Mouse (Mus musculus) left cerebral cortex, postnatal 25 days (tissue): ENCODE results near the gene Slc51b. TPM values are rescaled to one million over a fixed set of nuclear protein-coding genes. Genes with fewer than 3 reads are reported as not detected.
A peak's percentile ranks its signal among the peaks of the same experiment; 100 is the strongest.

Experiments used
- DNase-seq, 2 experiments: peaks; one replicate each; pipeline ENCODE4 v3.0.0; 2022; ENCODE audit warnings: low spot score in 2 of 2, mixed read lengths in 1 of 2
- intact Hi-C: fragments of 180-260 bp; cut with DNase I; formaldehyde crosslinking; loops from one replicate; pipeline ENCODE4 v1.15.1; 2025
- total RNA-seq, 2 experiments: library from RNA; stranded (reverse); gene quantifications; 2 replicates each; pipeline ENCODE4 v1.2.3; 2021

Slc51b gene
- total RNA-seq, 2 experiments from 2014 or later: not detected

GRCm38 (mm10) chr9:65381017-65381590 lies 41.7 kb downstream of the Slc51b start:
- intact Hi-C loops: no loop called here

DNA sequence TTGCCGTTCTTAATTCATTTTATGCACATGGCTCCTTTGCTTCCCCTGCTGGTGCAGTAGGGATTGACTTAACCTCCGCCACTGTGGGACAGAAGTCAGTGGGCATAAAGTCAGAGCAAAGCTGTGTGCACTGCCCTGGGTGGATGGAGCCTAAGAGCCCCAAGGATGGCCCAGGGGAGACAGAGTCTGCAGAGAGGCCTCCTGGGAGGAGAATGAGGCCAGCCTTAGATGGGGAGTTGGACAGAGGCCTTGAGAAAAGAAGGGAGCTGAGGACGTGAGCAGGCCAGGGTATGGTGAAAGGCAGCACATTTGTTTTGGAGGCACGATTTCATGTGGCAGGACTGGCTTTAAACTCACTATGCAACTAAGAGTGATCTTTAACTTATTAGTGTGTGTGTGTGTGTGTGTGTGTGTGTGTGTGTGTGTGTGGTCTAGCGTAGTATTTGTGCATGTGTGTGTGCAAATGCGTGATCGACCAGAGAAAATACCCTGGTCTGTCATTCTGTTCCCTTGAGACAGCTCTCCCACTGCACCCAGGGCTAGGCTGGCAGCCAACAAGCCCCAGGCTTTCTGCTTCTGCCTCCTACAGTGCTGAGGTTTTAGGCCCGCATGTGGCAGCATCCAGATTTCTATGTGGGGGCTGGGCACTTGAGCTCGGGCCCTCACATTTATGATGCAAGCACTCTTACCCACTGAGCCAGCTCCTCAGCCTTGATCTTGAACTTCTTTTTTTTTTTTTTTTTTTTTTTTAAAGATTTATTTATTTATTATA lies 47.4 kb downstream of the Slc51b start:
- peak; percentile 57 to 89 for DNase-seq
- intact Hi-C loops: no loop called here

More at GRCm38 (mm10) chr9:65381017-65381590, 41.7 kb downstream of the Slc51b start:
- no peak for DNase-seq

GRCm38 (mm10) chr9:65374468-65375162 lies 48.1 kb downstream of the Slc51b start:
- intact Hi-C loops: no loop called here
- DNase-seq: no peak

DNA sequence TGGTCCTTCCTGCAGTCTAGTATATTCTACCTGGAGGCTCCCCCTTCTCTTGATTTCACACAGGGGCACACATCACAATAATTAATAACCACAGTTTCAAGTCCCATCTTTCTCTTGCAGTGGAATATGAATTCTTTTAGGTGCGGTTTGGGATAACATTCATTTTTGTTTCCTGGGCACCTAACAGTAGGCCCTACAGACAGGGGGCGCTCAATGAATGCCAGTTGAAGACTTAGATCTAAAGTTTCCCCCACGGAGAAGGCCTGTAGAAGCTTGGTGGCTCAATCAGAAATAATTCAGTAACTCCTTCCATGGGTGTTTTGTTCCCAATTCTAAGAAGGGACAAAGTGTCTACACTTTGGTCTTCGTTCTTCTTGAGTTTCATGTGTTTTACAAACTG lies 50.3 kb downstream of the Slc51b start:
- intact Hi-C loops: loop anchor here (1.0 kb wide), 1 partner anchor 60 kb away; no protein-coding TSS in a partner anchor
- peak; percentile 18 to 31 for DNase-seq

DNA sequence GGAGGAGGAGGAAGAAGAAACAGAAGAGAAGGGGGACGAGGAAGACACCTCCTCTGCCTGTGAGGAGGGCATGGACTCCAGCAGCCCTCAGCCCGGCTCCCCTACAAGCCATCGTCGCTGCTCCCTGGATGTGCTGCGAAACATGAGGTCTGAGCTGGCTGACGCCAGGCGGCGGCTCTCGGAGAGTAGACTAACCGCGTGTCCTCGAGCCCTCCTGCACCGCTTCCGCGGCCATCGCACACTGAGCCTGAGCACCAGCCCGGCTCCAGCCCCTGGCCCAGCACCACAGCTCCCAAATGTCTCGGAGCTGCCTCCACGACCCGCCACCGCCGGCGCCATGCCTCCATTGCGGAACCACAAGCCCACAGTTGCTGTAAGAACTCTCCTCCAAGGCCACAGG lies 51.0 kb downstream of the Slc51b start:
- intact Hi-C loops: loop anchor here (1.0 kb wide), 1 partner anchor 61 kb away; no protein-coding TSS in a partner anchor

DNA sequence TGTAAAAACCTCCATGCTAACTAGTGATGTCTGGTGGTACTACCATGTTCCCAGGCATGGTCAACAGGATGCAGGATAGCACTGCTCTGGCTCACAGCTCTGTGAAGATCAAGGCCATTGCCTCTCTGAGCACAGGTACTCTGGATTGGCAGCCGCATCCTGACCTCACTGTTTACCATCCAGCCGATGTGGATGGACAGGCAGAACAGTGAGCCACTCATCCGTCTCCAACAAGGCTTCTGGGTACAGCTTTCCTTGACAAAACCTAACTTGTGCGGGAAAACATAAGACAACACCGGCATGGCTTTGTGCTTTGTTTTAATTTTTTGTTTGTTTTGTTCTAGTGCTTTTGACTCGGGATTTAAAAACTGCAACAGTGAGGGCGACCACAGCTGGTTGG lies 57.0 kb downstream of the Slc51b start:
- no peak for DNase-seq
- intact Hi-C loops: no loop called here

More for the DNA sequence above, 51.0 kb downstream of the Slc51b start:
- no peak for DNase-seq

GRCm38 (mm10) chr9:65363684-65364083 lies 59.1 kb downstream of the Slc51b start:
- no peak for DNase-seq
- intact Hi-C loops: no loop called here

Other genes starting within 250 kb of the Slc51b start
- 1 to 10 TPM; 3.3 to 3.6 TPM for gene Parp16, start 227.6 kb downstream of the Slc51b start, total RNA-seq
- gene Cilp, start 157.8 kb downstream of the Slc51b start, total RNA-seq: under 1 TPM; 0.07 to 0.09 TPM
- 10 to 100 TPM; 28.9 to 29.6 TPM for gene Clpx, start 128.7 kb downstream of the Slc51b start, total RNA-seq
- 10 to 100 TPM; 28.0 to 29.1 TPM for gene Pdcd7, start 76.9 kb downstream of the Slc51b start, total RNA-seq
- gene Ubap1l, start 61.9 kb downstream of the Slc51b start, total RNA-seq: 1 to 10 TPM; 3.3 to 5.8 TPM
- under 1 TPM; 0.11 to 0.32 TPM for gene Kbtbd13, start 31.3 kb downstream of the Slc51b start, total RNA-seq
- 1 to 10 TPM; 2.7 to 3.4 TPM for gene Rasl12, start 24.4 kb downstream of the Slc51b start, total RNA-seq
- gene Mtfmt, start 12.8 kb upstream of the Slc51b start, total RNA-seq: 10 to 100 TPM; 17.4 to 19.2 TPM
- 10 to 100 TPM; 27.8 to 32.1 TPM for gene Spg21, start 38.0 kb upstream of the Slc51b start, total RNA-seq
- gene Ankdd1a, start 97.2 kb upstream of the Slc51b start, total RNA-seq: 1 to 10 TPM; 2.8 to 3.7 TPM
- gene Plekho2, start 157.1 kb upstream of the Slc51b start, total RNA-seq: 10 to 100 TPM; 13.3 to 17.0 TPM
- under 1 TPM; 0.27 to 0.46 TPM for gene Pif1, start 164.2 kb upstream of the Slc51b start, total RNA-seq
- 1 to 10 TPM; 2.2 to 3.2 TPM for gene Rbpms2, start 206.7 kb upstream of the Slc51b start, total RNA-seq
- gene Oaz2, start 245.0 kb upstream of the Slc51b start, total RNA-seq: 100 to 1,000 TPM; 231 to 250 TPM